Mouse (Mus musculus): ENCODE results near the gene Osbpl7. TPM values are rescaled to one million over a fixed set of nuclear protein-coding genes. Genes with fewer than 3 reads are reported as not detected.

Osbpl7 gene
- polyA plus RNA-seq, 1 experiment, result 1.4 TPM

GRCm38 (mm10) chr11:97103163-97104090 is 53.0 kb downstream of the Osbpl7 start:
- no peak overlapping the region for H3K4me3 ChIP-seq
- no peak overlapping the region for H3K4me2 ChIP-seq (ENCODE audit: low read depth)
- no peaks in the 10 kb centered on the region for H3K36me3 ChIP-seq (ENCODE audit: control insufficient read depth, insufficient read depth)
- H3K79me2 ChIP-seq (ENCODE audit: control insufficient read depth, insufficient read depth), result no peaks in the 10 kb centered on the region
- peaks cover 40% of the 10 kb centered on the region for H3K27me3 ChIP-seq (ENCODE audit: control insufficient read depth, insufficient read depth, insufficient read length)
- H3ac ChIP-seq (ENCODE audit: control insufficient read depth, insufficient read length), result no peak overlapping the region
- TF ChIP-seq MAX (IDR thresholded peaks at IDR 0.05; ENCODE audit: low read depth) (no peak), USF1 (IDR thresholded peaks at IDR 0.05; ENCODE audit: low read depth) (no peak), REST (IDR thresholded peaks at IDR 0.05; ENCODE audit: insufficient read depth, insufficient read length) (no peak), TCF12 (IDR thresholded peaks at IDR 0.05; ENCODE audit: insufficient read depth, poor library complexity, severe bottlenecking) (no peak), POLR2A (IDR thresholded peaks at IDR 0.05; ENCODE audit: insufficient read length, low read depth) (no peak), MYOD1 (IDR thresholded peaks at IDR 0.05; ENCODE audit: control insufficient read depth in 1 of 3, insufficient read length in 2 of 3, low read depth in 2 of 3) (no peak), E2F4 (IDR thresholded peaks at IDR 0.05; ENCODE audit: insufficient read depth) (no peak), POLR2AphosphoS2 (IDR thresholded peaks at IDR 0.05; ENCODE audit: insufficient read length, low read depth) (no peak), SRF (IDR thresholded peaks at IDR 0.05; ENCODE audit: control insufficient read depth, insufficient read length, low read depth) (no peak), MYOG (IDR thresholded peaks at IDR 0.05; ENCODE audit: control insufficient read depth in 1 of 3, insufficient read depth in 1 of 3, insufficient read length in 2 of 3, low read depth in 2 of 3) (no peak), CEBPB (IDR thresholded peaks at IDR 0.05; ENCODE audit: insufficient read depth, poor library complexity, severe bottlenecking) (no peak), TCF3 (IDR thresholded peaks at IDR 0.05; ENCODE audit: insufficient read length, low read depth) (no peak)

- no peak overlapping the region for H3K4me2 ChIP-seq (ENCODE audit: low read depth)
- no peak overlapping the region for H3K4me3 ChIP-seq
- peaks cover 34% of the 10 kb centered on the region for H3K27me3 ChIP-seq (ENCODE audit: control insufficient read depth, insufficient read depth, insufficient read length)
- TF ChIP-seq TCF3 (IDR thresholded peaks at IDR 0.05; ENCODE audit: insufficient read length, low read depth), result no peak
- TF ChIP-seq TCF12 (IDR thresholded peaks at IDR 0.05; ENCODE audit: insufficient read depth, poor library complexity, severe bottlenecking), result no peak
- no peaks in the 10 kb centered on the region for H3K36me3 ChIP-seq (ENCODE audit: control insufficient read depth, insufficient read depth)
- no peaks in the 10 kb centered on the region for H3K79me2 ChIP-seq (ENCODE audit: control insufficient read depth, insufficient read depth)
- H3ac ChIP-seq (ENCODE audit: control insufficient read depth, insufficient read length), result no peak overlapping the region
Measured at GRCm38 (mm10) chr11:97104091-97104483, 53.7 kb downstream of the Osbpl7 start.

- no peaks in the 10 kb centered on the region for H3K79me2 ChIP-seq (ENCODE audit: control insufficient read depth, insufficient read depth)
- no peak overlapping the region for H3K4me2 ChIP-seq (ENCODE audit: low read depth)
- peaks cover 39% of the 10 kb centered on the region for H3K27me3 ChIP-seq (ENCODE audit: control insufficient read depth, insufficient read depth, insufficient read length)
- no peak overlapping the region for H3K4me3 ChIP-seq
- TF ChIP-seq MYOD1 (IDR thresholded peaks at IDR 0.05; ENCODE audit: control insufficient read depth in 1 of 3, insufficient read length in 2 of 3, low read depth in 2 of 3), result no peak
- TF ChIP-seq POLR2AphosphoS2 (IDR thresholded peaks at IDR 0.05; ENCODE audit: insufficient read length, low read depth), result no peak
- TF ChIP-seq USF1 (IDR thresholded peaks at IDR 0.05; ENCODE audit: low read depth), result no peak
- no peak for TF ChIP-seq MAX (IDR thresholded peaks at IDR 0.05; ENCODE audit: low read depth)
- TF ChIP-seq MYOG (IDR thresholded peaks at IDR 0.05; ENCODE audit: control insufficient read depth in 1 of 3, insufficient read depth in 1 of 3, insufficient read length in 2 of 3, low read depth in 2 of 3), result no peak
- no peak for TF ChIP-seq TCF3 (IDR thresholded peaks at IDR 0.05; ENCODE audit: insufficient read length, low read depth)
- TF ChIP-seq POLR2A (IDR thresholded peaks at IDR 0.05; ENCODE audit: insufficient read length, low read depth), result no peak
- H3ac ChIP-seq (ENCODE audit: control insufficient read depth, insufficient read length), result no peak overlapping the region
- no peaks in the 10 kb centered on the region for H3K36me3 ChIP-seq (ENCODE audit: control insufficient read depth, insufficient read depth)
Measured at GRCm38 (mm10) chr11:97108976-97109375, 58.5 kb downstream of the Osbpl7 start.

GRCm38 (mm10) chr11:97112519-97113125 is 62.2 kb downstream of the Osbpl7 start:
- H3K27me3 ChIP-seq (ENCODE audit: control insufficient read depth, insufficient read depth, insufficient read length), result peaks cover 54% of the 10 kb centered on the region
- no peaks in the 10 kb centered on the region for H3K79me2 ChIP-seq (ENCODE audit: control insufficient read depth, insufficient read depth)
- TF ChIP-seq USF1 (IDR thresholded peaks at IDR 0.05; ENCODE audit: low read depth) (no peak), REST (IDR thresholded peaks at IDR 0.05; ENCODE audit: insufficient read depth, insufficient read length) (no peak), SRF (IDR thresholded peaks at IDR 0.05; ENCODE audit: control insufficient read depth, insufficient read length, low read depth) (no peak), E2F4 (IDR thresholded peaks at IDR 0.05; ENCODE audit: insufficient read depth) (no peak), TCF12 (IDR thresholded peaks at IDR 0.05; ENCODE audit: insufficient read depth, poor library complexity, severe bottlenecking) (no peak), TCF3 (IDR thresholded peaks at IDR 0.05; ENCODE audit: insufficient read length, low read depth) (no peak), MYOD1 (IDR thresholded peaks at IDR 0.05; ENCODE audit: control insufficient read depth in 1 of 3, insufficient read length in 2 of 3, low read depth in 2 of 3) (no peak), CEBPB (IDR thresholded peaks at IDR 0.05; ENCODE audit: insufficient read depth, poor library complexity, severe bottlenecking) (no peak), MYOG (IDR thresholded peaks at IDR 0.05; ENCODE audit: control insufficient read depth in 1 of 3, insufficient read depth in 1 of 3, insufficient read length in 2 of 3, low read depth in 2 of 3) (no peak), MAX (IDR thresholded peaks at IDR 0.05; ENCODE audit: low read depth) (no peak), POLR2A (IDR thresholded peaks at IDR 0.05; ENCODE audit: insufficient read length, low read depth) (no peak), POLR2AphosphoS2 (IDR thresholded peaks at IDR 0.05; ENCODE audit: insufficient read length, low read depth) (no peak)
- no peaks in the 10 kb centered on the region for H3K36me3 ChIP-seq (ENCODE audit: control insufficient read depth, insufficient read depth)
- no peak overlapping the region for H3ac ChIP-seq (ENCODE audit: control insufficient read depth, insufficient read length)
- no peak overlapping the region for H3K4me2 ChIP-seq (ENCODE audit: low read depth)
- H3K4me3 ChIP-seq, result no peak overlapping the region

Data from myocyte (in vitro differentiated cells).